Mouse (Mus musculus): ENCODE measurements around the gene Cycs.

GRCm38 (mm10) chr6:50521532-50522135, 44.7 kb downstream of the Cycs start:
- no peak for TF ChIP-seq SRF (IDR thresholded peaks at IDR 0.05; ENCODE audit: control insufficient read depth, insufficient read length, low read depth)
- no peak for TF ChIP-seq MYOG (IDR thresholded peaks at IDR 0.05; ENCODE audit: control insufficient read depth in 1 of 3, insufficient read depth in 1 of 3, insufficient read length in 2 of 3, low read depth in 2 of 3)
- TF ChIP-seq TCF3 (IDR thresholded peaks at IDR 0.05; ENCODE audit: insufficient read length, low read depth): no peak
- TF ChIP-seq REST (IDR thresholded peaks at IDR 0.05; ENCODE audit: insufficient read depth, insufficient read length): no peak
- no peak for TF ChIP-seq E2F4 (IDR thresholded peaks at IDR 0.05; ENCODE audit: insufficient read depth)
- no peak for TF ChIP-seq MAX (IDR thresholded peaks at IDR 0.05; ENCODE audit: low read depth)
- TF ChIP-seq TCF12 (IDR thresholded peaks at IDR 0.05; ENCODE audit: insufficient read depth, poor library complexity, severe bottlenecking): no peak
- TF ChIP-seq CEBPB (IDR thresholded peaks at IDR 0.05; ENCODE audit: insufficient read depth, poor library complexity, severe bottlenecking): no peak
- no peak for TF ChIP-seq POLR2A (IDR thresholded peaks at IDR 0.05; ENCODE audit: insufficient read length, low read depth)
- TF ChIP-seq MYOD1 (IDR thresholded peaks at IDR 0.05; ENCODE audit: control insufficient read depth in 1 of 3, insufficient read length in 2 of 3, low read depth in 2 of 3): no peak

All from myocyte (in vitro differentiated cells).